Mouse (Mus musculus) CH12F3 (cell line): ENCODE measurements around the gene Vmn1r235.
"Not testable (repeated sequence)": the region's sequence is repeated elsewhere in the genome, so short reads cannot be mapped to it uniquely, and the experiment has no call there.

Experiments used
- in situ Hi-C: fragments of 300-500 bp; cut with MboI; formaldehyde crosslinking; loops from 2 replicates; pipeline ENCODE4 v1.14.3; 2020; ENCODE audit warnings: low sequenced_read_pairs

The Vmn1r235 gene

GRCm38 (mm10) chr17:21256111-21256510, at the start of gene Vmn1r235:
TSS of gene Vmn1r235 (plus strand) at chr17:21256411.
- in situ Hi-C loops = no loop called here

GRCm38 (mm10) chr17:21211081-21211480, 45.1 kb upstream of the Vmn1r235 start:
- in situ Hi-C loops = not testable (repeated sequence)

GRCm38 (mm10) chr17:21225787-21226186, 30.4 kb upstream of the Vmn1r235 start, which contains the start of gene Vmn1r234:
TSS of gene Vmn1r234 (plus strand) at chr17:21226087.
- in situ Hi-C loops = no loop called here

- in situ Hi-C loops = no loop called here
Measured at GRCm38 (mm10) chr17:21231654-21232053, 24.6 kb upstream of the Vmn1r235 start.

- in situ Hi-C loops = no loop called here
Measured at GRCm38 (mm10) chr17:21272103-21272502, 15.9 kb downstream of the Vmn1r235 start.

- in situ Hi-C loops = no loop called here
Measured at GRCm38 (mm10) chr17:21282642-21283041, 26.4 kb downstream of the Vmn1r235 start, which contains the start of gene Vmn1r236. TSS of gene Vmn1r236 (plus strand) at chr17:21282942.

GRCm38 (mm10) chr17:21284395-21284794, 28.2 kb downstream of the Vmn1r235 start:
- in situ Hi-C loops = no loop called here

- in situ Hi-C loops = no loop called here
Measured at GRCm38 (mm10) chr17:21289695-21290094, 33.5 kb downstream of the Vmn1r235 start.

- in situ Hi-C loops = no loop called here
Measured at GRCm38 (mm10) chr17:21311565-21311964, 55.4 kb downstream of the Vmn1r235 start, which contains the start of gene Vmn1r237. TSS of gene Vmn1r237 (plus strand) at chr17:21311865.
